Mouse (Mus musculus) macrophage (primary cell): ENCODE results near the gene Dcun1d4. TPM values are rescaled to one million over a fixed set of nuclear protein-coding genes. Genes with fewer than 3 reads are reported as not detected.
"Not testable (repeated sequence)": the region's sequence is repeated elsewhere in the genome, so short reads cannot be mapped to it uniquely, and the experiment has no call there.

Experiments used
- H3K27ac ChIP-seq: fragments of 350-480 bp; formaldehyde crosslinking; 2 replicates; pipeline ENCODE4 v1.9.0; 2021
- H3K36me3 ChIP-seq: fragments of 350-480 bp; formaldehyde crosslinking; 2 replicates; pipeline ENCODE4 v1.9.0; 2021; ENCODE audit errors: inconsistent target
- H3K4me3 ChIP-seq: fragments of 350-480 bp; formaldehyde crosslinking; 2 replicates; pipeline ENCODE4 v1.9.0; 2021; ENCODE audit errors: inconsistent target
- H3K79me2 ChIP-seq: fragments of 350-480 bp; formaldehyde crosslinking; 2 replicates; pipeline ENCODE4 v1.9.0; 2021; ENCODE audit errors: inconsistent target
- WGBS: methylation state at CpG from one replicate; pipeline ENCODE4 v1.1.7; 2026; ENCODE audit warnings: inconsistent platforms; ENCODE audit not compliant: missing documents; 5-methylcytosine and 5-hydroxymethylcytosine counted together
- polyA plus RNA-seq: library from polyadenylated mRNA; stranded (reverse); fragments of 250-400 nt; gene quantifications from 3 replicates; pipeline ENCODE4 v1.2.4, GENCODE M21; 2018; ENCODE audit warnings: inconsistent platforms
- total RNA-seq, 78 experiments: library from RNA; depleted of rRNA; stranded (reverse); fragments of 250-400 nt; gene quantifications; 1 replicate in 9 of 78; 2 replicates in 24 of 78; 3 replicates in 43 of 78; 4 replicates in 2 of 78; pipeline ENCODE4 v1.2.4; 2018; ENCODE audit warnings: inconsistent platforms in 56 of 78

The Dcun1d4 gene
- 10 to 100 TPM in 14 of 26 experiments, 1 to 10 TPM in 12; 2.2 to 28.2 (median 10.2) TPM for total RNA-seq (2018; cell fraction: chromatin; rRNA removed)
- 10 to 100 TPM in 1 of 26 experiments, 1 to 10 TPM in 25; 2.3 to 10.5 (median 3.7) TPM for total RNA-seq (2018; cell fraction: cytosol; rRNA removed)
- 10 to 100 TPM in 5 of 26 experiments, 1 to 10 TPM in 21; 2.2 to 15.1 (median 5.6) TPM for total RNA-seq (2018; cell fraction: nucleus; rRNA removed)
- polyA plus RNA-seq: 3.2 to 4.7 TPM (median 4.0 TPM) in 3 replicates

- no peak within 1 kb of the TSS for H3K4me3 ChIP-seq
- H3K27ac ChIP-seq: no peak within 1 kb of the TSS
- 89% methylated on average over 7 of the region's 7 CpGs for WGBS
- H3K36me3 ChIP-seq: no peaks in the 10 kb centered on the region
- H3K79me2 ChIP-seq: no peaks in the 10 kb centered on the region
Observed at GRCm38 (mm10) chr5:73480700-73481099, at the start of gene Dcun1d4. Dcun1d4 (plus strand) TSS chr5:73481000.

DNA sequence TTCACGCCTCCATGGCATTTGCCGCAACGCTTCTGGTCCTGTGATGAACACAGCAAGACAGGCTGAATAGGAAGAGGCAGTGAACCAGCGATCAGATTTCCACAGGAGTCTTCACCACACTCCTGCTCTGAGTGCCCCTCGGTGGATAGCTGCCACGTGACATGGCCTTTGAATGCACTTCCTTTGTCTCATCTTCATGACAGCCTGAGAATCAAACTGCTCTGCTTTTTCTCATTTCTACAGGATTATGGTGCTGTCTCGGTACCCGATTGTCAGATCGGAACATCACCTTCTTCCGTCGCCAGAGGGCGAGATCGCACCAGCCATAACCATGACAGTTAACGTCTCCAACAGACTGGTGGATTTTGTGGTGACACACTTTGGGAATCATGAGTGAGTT, 49.2 kb upstream of the Dcun1d4 start:
- H3K79me2 ChIP-seq: no peaks in the 10 kb centered on the region
- WGBS: 29% methylated on average over 14 of the region's 14 CpGs
- H3K4me3 ChIP-seq: no peak overlapping the region
- no peak overlapping the region for H3K27ac ChIP-seq
- no peaks in the 10 kb centered on the region for H3K36me3 ChIP-seq

- Histone ChIP-seq H3K4me3 (no peak overlapping the region), H3K79me2 (no peaks in the 10 kb centered on the region)
- 85% methylated on average over 6 of the region's 6 CpGs for WGBS
Observed at GRCm38 (mm10) chr5:73432805-73433204, 48.0 kb upstream of the Dcun1d4 start.

GRCm38 (mm10) chr5:73434764-73435163, 46.0 kb upstream of the Dcun1d4 start:
- Histone ChIP-seq H3K36me3 (no peaks in the 10 kb centered on the region), H3K27ac (no peak overlapping the region), H3K4me3 (no peak overlapping the region), H3K79me2 (no peaks in the 10 kb centered on the region)
- WGBS: 85% methylated on average over 7 of the region's 7 CpGs

More at GRCm38 (mm10) chr5:73432805-73433204, 48.0 kb upstream of the Dcun1d4 start:
- H3K27ac ChIP-seq: no peak overlapping the region
- no peaks in the 10 kb centered on the region for H3K36me3 ChIP-seq

DNA sequence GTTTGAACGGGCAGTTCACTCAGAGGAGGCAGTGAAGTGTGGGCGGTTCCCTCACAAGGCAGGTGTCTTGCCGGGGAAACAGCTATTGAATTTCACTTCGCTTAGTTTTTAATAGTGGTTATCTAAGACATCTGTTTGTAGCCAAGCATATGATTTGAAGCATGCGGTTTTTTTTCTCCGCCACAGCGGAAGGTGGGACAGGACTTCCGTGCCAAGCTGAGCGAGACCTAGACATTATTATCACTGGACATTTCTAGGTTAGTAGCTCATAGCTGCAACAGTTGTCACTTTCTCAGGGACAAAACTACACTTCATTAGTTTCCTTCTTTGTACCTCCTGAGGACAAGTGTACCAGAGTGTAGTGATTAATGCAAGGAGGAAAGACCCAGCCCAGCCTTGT, 38.6 kb upstream of the Dcun1d4 start:
- Histone ChIP-seq H3K27ac (no peak overlapping the region), H3K36me3 (no peaks in the 10 kb centered on the region), H3K79me2 (no peaks in the 10 kb centered on the region), H3K4me3 (no peak overlapping the region)
- WGBS: 90% methylated on average over 9 of the region's 9 CpGs

DNA sequence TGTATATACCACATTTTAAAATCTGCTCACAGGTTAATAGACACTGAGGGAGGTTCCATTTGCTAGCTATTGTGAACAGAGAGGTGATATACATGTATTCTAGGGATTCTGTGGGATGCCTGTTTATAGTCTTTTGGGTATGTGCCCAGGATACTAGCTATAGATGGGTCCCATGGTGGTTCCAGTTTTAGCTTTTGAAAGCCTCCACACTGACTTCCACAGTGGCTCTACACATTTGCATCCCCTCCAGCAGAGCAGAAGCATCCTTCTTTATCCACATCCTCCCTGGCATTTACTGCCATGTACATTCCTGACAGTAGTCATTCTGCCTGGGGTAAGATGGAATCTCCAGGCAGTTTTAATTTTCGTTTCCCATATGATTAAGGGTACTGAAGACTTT, 30.5 kb upstream of the Dcun1d4 start:
- Histone ChIP-seq H3K36me3 (no peaks in the 10 kb centered on the region), H3K4me3 (no peak overlapping the region), H3K27ac (no peak overlapping the region), H3K79me2 (no peaks in the 10 kb centered on the region)
- WGBS: 73% methylated on average over 1 of the region's 1 CpGs

- no peaks in the 10 kb centered on the region for H3K36me3 ChIP-seq
- no peak overlapping the region for H3K27ac ChIP-seq
- H3K4me3 ChIP-seq: no peak overlapping the region
- 100% methylated on average over 2 of the region's 2 CpGs for WGBS
- H3K79me2 ChIP-seq: no peaks in the 10 kb centered on the region
Observed at GRCm38 (mm10) chr5:73454502-73455306, 26.1 kb upstream of the Dcun1d4 start.

GRCm38 (mm10) chr5:73455307-73455687, 25.5 kb upstream of the Dcun1d4 start:
- Histone ChIP-seq H3K4me3 (no peak overlapping the region), H3K79me2 (no peaks in the 10 kb centered on the region), H3K36me3 (no peaks in the 10 kb centered on the region), H3K27ac (no peak overlapping the region)
- WGBS: 94% methylated on average over 5 of the region's 5 CpGs

DNA sequence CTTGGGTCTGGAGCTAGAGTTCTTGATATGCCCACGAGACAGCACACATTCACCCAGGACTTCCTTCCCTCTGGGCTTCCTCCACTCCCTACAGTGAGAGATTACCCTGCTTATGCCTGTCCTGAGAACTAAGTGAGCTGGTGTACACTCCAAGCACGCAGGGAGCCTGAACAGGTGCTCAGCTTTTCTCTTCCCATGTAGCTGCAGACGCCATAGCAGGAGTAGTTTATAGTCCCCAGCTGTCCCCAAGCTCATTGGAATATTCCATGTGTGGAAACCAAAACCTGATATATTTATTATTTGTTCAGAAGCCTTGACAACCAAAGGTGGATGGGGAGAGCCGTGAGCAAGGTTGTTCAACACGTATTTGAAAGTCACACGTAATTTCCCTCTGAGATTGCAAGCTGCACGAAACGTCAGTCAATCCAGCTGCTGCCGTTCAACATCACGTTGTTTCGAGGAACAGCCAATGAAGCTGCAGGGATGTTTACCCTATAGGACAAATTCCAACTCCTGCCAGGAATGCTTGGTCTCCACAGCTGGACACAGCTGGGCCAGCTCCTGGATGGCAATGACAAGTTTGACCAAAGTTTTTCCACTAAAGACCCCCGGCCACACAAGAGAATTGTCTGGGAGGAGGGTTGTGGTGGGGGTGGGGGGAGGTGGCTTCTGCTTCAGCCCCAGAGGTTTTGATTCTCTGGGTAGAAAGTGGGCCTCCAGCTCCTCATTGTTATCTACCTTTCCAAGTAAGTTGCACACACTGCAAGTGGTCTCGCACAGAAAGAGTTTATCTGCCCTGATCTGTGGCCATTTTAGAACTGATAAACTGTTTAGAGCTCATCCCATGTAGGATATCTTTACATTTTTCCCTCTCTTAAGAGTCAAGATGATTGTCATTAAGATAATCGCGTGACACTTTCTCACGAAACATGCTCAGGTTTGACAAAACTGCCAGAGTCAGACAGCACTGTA, 12.1 kb upstream of the Dcun1d4 start:
- no peak overlapping the region for H3K4me3 ChIP-seq
- no peaks in the 10 kb centered on the region for H3K79me2 ChIP-seq
- no peaks in the 10 kb centered on the region for H3K36me3 ChIP-seq
- 88% methylated on average over 16 of the region's 16 CpGs for WGBS
- no peak overlapping the region for H3K27ac ChIP-seq

DNA sequence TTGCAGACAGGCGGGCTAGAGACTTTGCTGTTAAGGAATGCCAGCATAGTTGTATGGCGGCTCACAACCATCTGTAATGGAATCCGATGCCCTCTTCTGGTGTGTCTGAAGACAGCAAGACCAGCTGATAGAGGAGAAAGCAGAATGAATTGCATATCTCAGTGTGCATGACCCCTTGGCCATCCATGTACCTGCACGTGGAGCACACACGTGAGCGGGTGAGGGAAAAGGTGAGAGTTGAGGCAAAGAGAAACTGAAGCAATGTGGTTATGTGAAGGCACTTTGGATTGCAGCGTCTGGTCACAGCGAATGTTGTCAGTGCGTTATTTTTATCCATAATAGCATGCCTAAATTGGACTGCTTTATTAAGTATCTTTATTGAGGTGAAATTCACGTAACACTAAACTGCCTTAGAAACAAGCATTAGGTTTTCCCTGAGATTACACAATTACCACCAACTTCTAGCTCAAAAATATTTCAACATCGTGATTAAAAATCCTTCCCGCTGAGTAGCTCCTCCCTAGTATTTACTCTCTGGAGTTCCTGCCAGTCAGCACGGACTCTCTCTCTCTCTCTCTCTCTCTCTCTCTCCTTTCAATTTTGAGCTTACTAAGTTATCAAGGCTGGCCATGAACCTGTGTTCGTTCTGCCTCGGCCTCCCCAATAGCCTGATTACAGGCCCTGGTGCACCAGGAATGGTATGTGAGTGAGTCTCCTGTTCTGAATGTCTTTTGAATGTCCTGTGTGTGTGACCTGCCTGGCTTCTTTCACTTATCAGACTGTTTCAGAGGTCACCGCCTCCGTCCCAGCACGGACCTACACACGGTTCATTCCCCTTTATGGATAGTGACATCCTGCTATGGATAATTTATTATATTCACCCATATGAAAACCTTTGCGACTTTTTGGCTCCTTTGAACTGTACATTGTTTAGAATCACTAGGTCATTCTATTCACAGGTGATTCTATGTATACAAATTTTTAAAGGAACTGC, 6.1 kb upstream of the Dcun1d4 start:
- H3K27ac ChIP-seq: no peak overlapping the region
- H3K4me3 ChIP-seq: no peak overlapping the region
- no peaks in the 10 kb centered on the region for H3K36me3 ChIP-seq
- no peaks in the 10 kb centered on the region for H3K79me2 ChIP-seq
- 84% methylated on average over 20 of the region's 20 CpGs for WGBS

- Histone ChIP-seq H3K79me2 (no peaks in the 10 kb centered on the region), H3K4me3 (no peak overlapping the region), H3K36me3 (no peaks in the 10 kb centered on the region), H3K27ac (no peak overlapping the region)
- WGBS: 93% methylated on average over 7 of the region's 7 CpGs
Observed at GRCm38 (mm10) chr5:73481401-73481800, 601 bp downstream of the Dcun1d4 start.

DNA sequence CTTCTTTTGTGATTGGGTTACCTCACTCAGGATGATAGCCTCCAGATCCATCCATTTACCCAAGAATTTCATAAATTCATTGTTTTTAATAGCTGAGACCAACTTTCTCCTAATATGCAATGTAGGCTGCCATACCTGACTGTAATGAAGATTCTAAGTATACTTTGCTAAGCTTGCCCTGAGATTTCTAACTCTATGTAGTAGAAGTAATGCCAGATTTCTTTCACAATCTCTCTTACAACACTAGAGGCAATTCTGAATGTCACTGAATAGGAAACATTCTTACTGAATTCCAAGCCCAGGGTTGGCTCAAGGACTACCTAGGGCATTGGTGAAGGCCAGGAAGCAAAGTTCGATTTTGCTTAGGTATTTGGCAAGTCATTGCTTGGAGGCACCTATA, 1.6 kb downstream of the Dcun1d4 start:
- H3K36me3 ChIP-seq, H3K27ac ChIP-seq, H3K79me2 ChIP-seq, H3K4me3 ChIP-seq: not testable (repeated sequence)
- no CpG with 5 or more reads among the region's 1 CpGs for WGBS

DNA sequence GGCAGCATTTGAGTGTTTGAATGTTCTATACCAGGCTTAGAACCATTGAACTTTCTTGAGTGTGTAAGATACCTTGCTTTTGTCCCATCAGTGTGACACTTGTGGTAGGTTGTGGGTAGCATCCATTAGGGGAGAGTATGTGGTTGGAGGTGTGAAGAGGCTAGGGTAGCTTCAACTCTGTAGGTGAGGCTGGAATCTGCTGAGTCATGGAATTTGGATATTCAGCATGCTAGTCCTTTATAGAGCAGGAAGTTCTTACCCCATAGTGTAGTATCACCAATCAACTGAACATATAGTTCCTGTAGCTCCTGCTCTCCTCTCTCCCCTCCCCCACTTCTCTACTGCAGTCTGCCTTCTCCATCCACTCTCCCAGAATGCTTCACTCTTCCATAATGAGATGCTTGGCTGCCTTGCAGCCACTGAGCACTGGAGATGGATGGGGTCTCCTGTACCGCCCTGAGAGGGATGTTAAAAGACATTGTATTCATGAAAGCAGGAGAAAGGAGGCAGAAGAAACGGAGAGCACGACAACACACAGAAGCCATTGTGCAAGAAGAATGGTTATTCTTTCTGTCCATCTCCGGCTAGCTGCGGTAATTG, 3.3 kb downstream of the Dcun1d4 start:
- Histone ChIP-seq H3K27ac (no peak overlapping the region), H3K4me3 (no peak overlapping the region), H3K36me3 (no peaks in the 10 kb centered on the region), H3K79me2 (no peaks in the 10 kb centered on the region)
- 96% methylated on average over 5 of the region's 5 CpGs for WGBS
